Mouse (Mus musculus) neural tube, embryonic 11.5 days (tissue): Measurements from ENCODE around the gene 2610528J11Rik. TPM values are rescaled to one million over a fixed set of nuclear protein-coding genes. Genes with fewer than 3 reads are reported as not detected.

Experiments used
- ATAC-seq: fragments of 200-750 bp; cut with Nextera tagmentation; 2 replicates; pipeline ENCODE4 v1.8.0; 2017; ENCODE audit warnings: moderate number of reproducible peaks, mild to moderate bottlenecking, moderate TSS enrichment, moderate library complexity; ENCODE audit not compliant: insufficient read depth, low FRiP score, low TSS enrichment
- DNase-seq: peaks from one replicate; pipeline ENCODE4 v3.0.0-alpha.2; 2015; ENCODE audit warnings: low spot score
- H3K27ac ChIP-seq: fragments of 300-500 bp; sonication (generic); 2 replicates; pipeline ENCODE4 v1.5.1; 2014; ENCODE audit warnings: low read depth, mild to moderate bottlenecking, low read length
- H3K27me3 ChIP-seq: fragments of 300-500 bp; sonication (generic); 2 replicates; pipeline ENCODE4 v1.6.1; 2014; ENCODE audit warnings: mild to moderate bottlenecking, low read length, mixed read lengths; ENCODE audit not compliant: control insufficient read depth, insufficient read depth
- H3K36me3 ChIP-seq: fragments of 300-500 bp; sonication (generic); 2 replicates; pipeline ENCODE4 v1.6.1; 2014; ENCODE audit warnings: mild to moderate bottlenecking, low read length, moderate library complexity, mixed read lengths; ENCODE audit not compliant: control insufficient read depth, insufficient read depth
- H3K4me1 ChIP-seq: fragments of 300-500 bp; sonication (generic); 2 replicates; pipeline ENCODE4 v1.6.1; 2014; ENCODE audit warnings: low read length, mixed read lengths; ENCODE audit not compliant: control insufficient read depth, insufficient read depth
- H3K4me2 ChIP-seq: fragments of 300-500 bp; sonication (generic); 2 replicates; pipeline ENCODE4 v1.6.1; 2014; ENCODE audit warnings: low read depth, mild to moderate bottlenecking, moderate library complexity
- H3K4me3 ChIP-seq: fragments of 300-500 bp; sonication (generic); 2 replicates; pipeline ENCODE4 v1.5.1; 2014; ENCODE audit warnings: low read depth, low read length
- H3K9ac ChIP-seq: fragments of 300-500 bp; sonication (generic); 2 replicates; pipeline ENCODE4 v1.6.1; 2014; ENCODE audit warnings: mild to moderate bottlenecking, low read length
- H3K9me3 ChIP-seq: fragments of 300-500 bp; sonication (generic); 2 replicates; pipeline ENCODE4 v1.6.1; 2016; ENCODE audit warnings: low read length; ENCODE audit not compliant: control insufficient read depth
- WGBS: fragments of 180-500 bp; shearing (Covaris S2); extraction: QIAGEN DNeasy Blood & Tissue Kit; methylation state at CpG from one replicate; pipeline ENCODE4 v1.1.7; 2014; 5-methylcytosine and 5-hydroxymethylcytosine counted together
- polyA plus RNA-seq: library from polyadenylated mRNA; unstranded; fragments of >200 nt; fragmentation: Nextera tagmentation; extraction: Ambion mirVana; gene quantifications from 2 replicates; pipeline ENCODE4 v1.2.1, GENCODE M21; 2014

The 2610528J11Rik gene
- polyA plus RNA-seq, 1 experiment from 2014 or later: 0.74 TPM

GRCm38 (mm10) chr4:118516699-118517496 is 9.9 kb upstream of the 2610528J11Rik start:
- H3K27me3 ChIP-seq: no peaks in the 10 kb centered on the region
- no peak for ATAC-seq
- no peak overlapping the region for H3K9ac ChIP-seq
- 0 out of 2 replicates have a peak overlapping the region, but pooled peaks have one; percentile 4 for H3K4me2 ChIP-seq
- H3K9me3 ChIP-seq: no peaks in the 10 kb centered on the region
- no peaks in the 10 kb centered on the region for H3K4me1 ChIP-seq
- H3K27ac ChIP-seq: no peak overlapping the region
- WGBS: 33% methylated on average over 20 of the region's 20 CpGs
- DNase-seq: peak; percentile 19
- H3K36me3 ChIP-seq: no peaks in the 10 kb centered on the region
- H3K4me3 ChIP-seq: no peak overlapping the region

GRCm38 (mm10) chr4:118517497-118518146 is 9.2 kb upstream of the 2610528J11Rik start:
- no peaks in the 10 kb centered on the region for H3K9me3 ChIP-seq
- no peak overlapping the region for H3K27ac ChIP-seq
- ATAC-seq (no peak), DNase-seq (no peak)
- WGBS: 33% methylated on average over 16 of the region's 16 CpGs
- no peaks in the 10 kb centered on the region for H3K4me1 ChIP-seq
- H3K27me3 ChIP-seq: no peaks in the 10 kb centered on the region
- 0 out of 2 replicates have a peak overlapping the region, but pooled peaks have one; percentile 4 for H3K4me2 ChIP-seq
- no peak overlapping the region for H3K9ac ChIP-seq
- no peaks in the 10 kb centered on the region for H3K36me3 ChIP-seq
- no peak overlapping the region for H3K4me3 ChIP-seq

DNA sequence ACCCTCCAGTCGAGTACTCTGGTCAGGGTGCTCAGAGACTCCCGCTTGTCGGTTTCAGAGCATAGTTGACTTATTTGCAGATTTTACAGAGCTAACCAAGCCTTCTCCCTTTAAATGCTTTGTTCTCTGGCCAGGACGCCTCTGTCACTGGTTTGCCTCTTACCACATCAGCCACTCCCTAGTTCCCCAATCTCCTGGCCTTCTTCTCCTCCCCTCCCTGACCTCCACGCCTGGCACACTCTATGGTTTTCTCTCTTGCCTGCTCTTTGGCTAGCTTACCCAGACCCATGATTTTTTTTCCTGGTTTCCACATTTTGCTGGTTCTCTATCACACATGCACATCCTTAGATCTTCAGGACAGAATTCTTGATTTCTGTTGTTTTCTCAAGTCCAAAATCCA is 8.6 kb upstream of the 2610528J11Rik start:
- Histone ChIP-seq H3K36me3 (no peaks in the 10 kb centered on the region), H3K4me1 (no peaks in the 10 kb centered on the region), H3K27me3 (no peaks in the 10 kb centered on the region), H3K9ac (no peak overlapping the region), H3K9me3 (no peaks in the 10 kb centered on the region), H3K4me3 (no peak overlapping the region), H3K27ac (no peak overlapping the region), H3K4me2 (no peak overlapping the region)
- 63% methylated on average over 5 of the region's 5 CpGs for whole genome bisulfite sequencing
- ATAC-seq: no peak
- DNase-seq: no peak

DNA sequence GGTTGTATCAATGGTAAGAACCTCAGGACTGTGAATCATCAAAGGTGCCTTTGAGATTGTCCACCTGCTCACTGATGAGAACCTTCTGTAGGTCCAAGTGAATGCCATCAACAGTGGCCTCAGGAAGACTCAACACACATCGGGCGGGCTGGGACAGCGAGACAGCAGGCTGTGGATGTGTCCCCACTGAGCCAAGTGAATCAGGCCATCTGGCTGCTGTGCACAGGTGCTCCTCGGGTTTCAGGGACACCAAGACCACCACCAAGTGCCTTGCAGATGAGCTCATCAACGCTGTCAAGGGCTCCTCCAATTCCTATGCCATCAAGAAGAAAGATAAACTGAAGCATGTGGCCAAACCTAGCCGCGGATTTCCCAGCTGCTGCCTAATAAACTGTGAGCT is 4.6 kb upstream of the 2610528J11Rik start:
- Histone ChIP-seq H3K9ac (no peak overlapping the region), H3K9me3 (no peaks in the 10 kb centered on the region), H3K27ac (no peak overlapping the region), H3K36me3 (no peaks in the 10 kb centered on the region), H3K4me3 (no peak overlapping the region), H3K4me2 (no peak overlapping the region), H3K4me1 (no peaks in the 10 kb centered on the region), H3K27me3 (no peaks in the 10 kb centered on the region)
- DNase-seq: no peak
- ATAC-seq: no peak
- 87% methylated on average over 7 of the region's 7 CpGs for WGBS

- ATAC-seq (no peak), DNase-seq (no peak)
- Histone ChIP-seq H3K36me3 (no peaks in the 10 kb centered on the region), H3K27ac (no peak overlapping the region), H3K9ac (no peak overlapping the region), H3K4me3 (no peak overlapping the region), H3K4me1 (no peaks in the 10 kb centered on the region), H3K27me3 (no peaks in the 10 kb centered on the region), H3K4me2 (no peak overlapping the region), H3K9me3 (no peaks in the 10 kb centered on the region)
- 64% methylated on average over 7 of the region's 7 CpGs for WGBS
Measured at GRCm38 (mm10) chr4:118523976-118524375, 2.8 kb upstream of the 2610528J11Rik start.

GRCm38 (mm10) chr4:118525779-118526178 is 1.0 kb upstream of the 2610528J11Rik start:
- Histone ChIP-seq H3K9ac (no peak overlapping the region), H3K27me3 (no peaks in the 10 kb centered on the region), H3K27ac (no peak overlapping the region), H3K36me3 (no peaks in the 10 kb centered on the region), H3K4me1 (no peaks in the 10 kb centered on the region), H3K4me3 (no peak overlapping the region), H3K4me2 (no peak overlapping the region), H3K9me3 (no peaks in the 10 kb centered on the region)
- no peak for DNase-seq
- 80% methylated on average over 3 of the region's 3 CpGs for WGBS
- no peak for ATAC-seq

DNA sequence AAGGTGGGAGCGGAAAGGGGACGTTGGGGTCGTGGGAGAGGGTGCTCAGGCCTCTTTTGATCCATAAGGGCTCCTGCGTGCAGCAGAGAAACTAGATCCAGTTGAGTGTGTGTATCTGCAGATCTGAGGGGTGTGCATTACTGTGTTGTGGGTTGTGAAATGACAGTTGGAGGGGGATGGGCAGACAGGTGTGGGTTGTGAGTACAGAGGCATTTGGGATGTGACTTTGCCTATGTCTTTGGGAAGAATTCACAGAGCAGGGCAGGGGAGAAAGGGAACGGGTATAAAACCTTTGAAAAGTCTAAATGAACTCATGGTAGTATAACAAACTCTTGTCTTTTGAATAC is 509 bp downstream of the 2610528J11Rik start:
- H3K27me3 ChIP-seq: no peaks in the 10 kb centered on the region
- DNase-seq (no peak), ATAC-seq (no peak)
- WGBS: 46% methylated on average over 5 of the region's 5 CpGs
- no peak overlapping the region for H3K4me3 ChIP-seq
- H3K4me1 ChIP-seq: no peaks in the 10 kb centered on the region
- H3K4me2 ChIP-seq: no peak overlapping the region
- no peaks in the 10 kb centered on the region for H3K36me3 ChIP-seq
- no peaks in the 10 kb centered on the region for H3K9me3 ChIP-seq
- no peak overlapping the region for H3K27ac ChIP-seq
- H3K9ac ChIP-seq: no peak overlapping the region

DNA sequence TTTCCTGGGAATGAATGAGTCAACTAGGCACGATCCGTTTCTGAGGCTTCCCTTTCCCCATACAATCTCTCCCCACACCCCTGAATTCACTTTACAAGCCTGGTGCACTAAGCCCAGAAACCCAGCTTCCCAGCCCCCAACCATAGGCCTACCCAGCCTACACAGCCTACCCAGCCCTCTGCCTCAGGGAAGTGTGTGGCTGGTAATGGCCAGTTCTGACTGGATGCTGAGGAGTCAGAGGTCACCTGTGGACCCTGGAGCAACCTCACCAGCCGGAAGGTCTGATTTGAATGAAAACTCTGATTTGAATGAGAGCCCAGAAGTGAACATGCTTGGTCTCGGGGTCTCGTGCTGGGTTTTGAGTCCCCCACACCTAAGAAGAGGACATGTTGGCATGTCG is 921 bp downstream of the 2610528J11Rik start:
- Histone ChIP-seq H3K4me2 (no peak overlapping the region), H3K27me3 (no peaks in the 10 kb centered on the region), H3K27ac (no peak overlapping the region), H3K4me1 (no peaks in the 10 kb centered on the region), H3K4me3 (no peak overlapping the region), H3K9me3 (no peaks in the 10 kb centered on the region), H3K9ac (no peak overlapping the region), H3K36me3 (no peaks in the 10 kb centered on the region)
- ATAC-seq (no peak), DNase-seq (no peak)
- 85% methylated on average over 6 of the region's 6 CpGs for WGBS

DNA sequence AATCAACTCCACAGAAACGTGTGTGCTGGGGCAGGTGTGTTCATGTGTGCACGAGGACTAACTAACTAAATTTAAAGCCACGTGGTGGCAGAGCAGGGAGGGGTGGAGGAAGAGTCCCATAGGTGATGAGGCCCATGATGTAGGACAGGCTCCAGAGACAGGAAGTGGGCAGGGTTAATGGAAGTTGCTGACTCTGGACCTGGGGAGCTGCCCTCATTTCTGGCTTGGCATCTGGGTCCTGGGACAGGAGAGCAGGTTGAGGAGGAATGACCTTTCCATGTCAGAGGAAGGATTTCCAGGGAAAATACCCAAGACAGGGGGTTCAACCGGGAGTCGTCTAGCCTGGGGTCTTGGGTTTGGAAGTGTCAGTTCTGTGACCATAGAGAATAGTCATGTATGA is 5.9 kb downstream of the 2610528J11Rik start:
- Histone ChIP-seq H3K9me3 (no peaks in the 10 kb centered on the region), H3K4me2 (no peak overlapping the region), H3K27me3 (no peaks in the 10 kb centered on the region), H3K36me3 (no peaks in the 10 kb centered on the region), H3K9ac (no peak overlapping the region), H3K27ac (no peak overlapping the region), H3K4me3 (no peak overlapping the region), H3K4me1 (no peaks in the 10 kb centered on the region)
- DNase-seq: no peak
- 83% methylated on average over 5 of the region's 5 CpGs for WGBS
- no peak for ATAC-seq
